Mouse (Mus musculus) bone marrow, adult 2 months (tissue): Measurements from ENCODE around the gene Gm13090. TPM values are rescaled to one million over a fixed set of nuclear protein-coding genes. Genes with fewer than 3 reads are reported as not detected.

Experiments used
- H3K27ac ChIP-seq: fragments of 200-500 bp; 2 replicates; pipeline ENCODE4 v1.5.1; 2012; ENCODE audit warnings: low read depth, mild to moderate bottlenecking, control low read depth, inconsistent platforms, low read length; ENCODE audit not compliant: control insufficient read depth, poor library complexity, insufficient read depth
- H3K4me1 ChIP-seq: fragments of 200-500 bp; 2 replicates; pipeline ENCODE4 v1.6.1; 2011; ENCODE audit warnings: low read length; ENCODE audit not compliant: control insufficient read depth, insufficient read depth
- H3K4me3 ChIP-seq: fragments of 200-500 bp; replicated peaks from 2 replicates; pipeline ENCODE3; 2011; ENCODE audit warnings: mild to moderate bottlenecking, low read depth, low read length, control low read depth; ENCODE audit not compliant: control insufficient read depth
- CTCF ChIP-seq: fragments of 200-500 bp; IDR thresholded peaks from 2 replicates; pipeline ENCODE4 v1.5.1; 2011; ENCODE audit warnings: low read length, control low read depth; ENCODE audit not compliant: control insufficient read depth, insufficient read depth
- POLR2A ChIP-seq: fragments of 200-500 bp; IDR thresholded peaks from 2 replicates; pipeline ENCODE4 v1.6.1; 2011; ENCODE audit warnings: low read depth, mild to moderate bottlenecking, control low read depth, low read length, borderline replicate concordance; ENCODE audit not compliant: control insufficient read depth
- WGBS: fragments of 180-500 bp; shearing (Covaris S2); methylation state at CpG from one replicate; pipeline ENCODE4 v1.1.7; 2018; 5-methylcytosine and 5-hydroxymethylcytosine counted together
- polyA plus RNA-seq: library from polyadenylated mRNA; stranded (reverse); fragments of >200 nt; gene quantifications from 2 replicates; pipeline ENCODE4 v1.2.4, GENCODE M21; 2011; ENCODE audit warnings: low replicate concordance; ENCODE audit not compliant: missing spikeins, insufficient read depth, insufficient read length

Gene Gm13090
- polyA plus RNA-seq, 1 experiment: not detected

DNA sequence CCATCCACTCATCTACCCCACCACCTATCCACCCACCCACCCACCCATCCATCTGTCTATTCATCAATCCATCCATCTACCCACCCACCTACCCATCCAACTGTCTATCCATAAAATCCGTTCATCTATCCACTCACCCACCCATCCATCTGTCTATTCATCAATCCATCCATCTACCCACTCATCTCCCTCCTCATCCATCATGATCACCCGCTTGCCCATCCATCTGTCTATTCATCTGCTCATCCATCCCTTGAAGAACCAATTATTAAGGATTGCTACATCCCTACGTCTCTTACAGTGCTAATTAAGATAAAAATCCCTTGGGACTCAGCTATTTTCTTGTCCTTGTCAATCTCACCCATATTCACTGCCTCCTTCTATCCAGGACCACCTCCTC, 29.5 kb downstream of the Gm13090 start:
- WGBS: 66% methylated on average over 3 of the region's 3 CpGs
- TF ChIP-seq POLR2A: no peak
- TF ChIP-seq CTCF: no peak
- no peak overlapping the region for H3K27ac ChIP-seq
- no peaks in the 10 kb centered on the region for H3K4me1 ChIP-seq
- H3K4me3 ChIP-seq: no peak overlapping the region

DNA sequence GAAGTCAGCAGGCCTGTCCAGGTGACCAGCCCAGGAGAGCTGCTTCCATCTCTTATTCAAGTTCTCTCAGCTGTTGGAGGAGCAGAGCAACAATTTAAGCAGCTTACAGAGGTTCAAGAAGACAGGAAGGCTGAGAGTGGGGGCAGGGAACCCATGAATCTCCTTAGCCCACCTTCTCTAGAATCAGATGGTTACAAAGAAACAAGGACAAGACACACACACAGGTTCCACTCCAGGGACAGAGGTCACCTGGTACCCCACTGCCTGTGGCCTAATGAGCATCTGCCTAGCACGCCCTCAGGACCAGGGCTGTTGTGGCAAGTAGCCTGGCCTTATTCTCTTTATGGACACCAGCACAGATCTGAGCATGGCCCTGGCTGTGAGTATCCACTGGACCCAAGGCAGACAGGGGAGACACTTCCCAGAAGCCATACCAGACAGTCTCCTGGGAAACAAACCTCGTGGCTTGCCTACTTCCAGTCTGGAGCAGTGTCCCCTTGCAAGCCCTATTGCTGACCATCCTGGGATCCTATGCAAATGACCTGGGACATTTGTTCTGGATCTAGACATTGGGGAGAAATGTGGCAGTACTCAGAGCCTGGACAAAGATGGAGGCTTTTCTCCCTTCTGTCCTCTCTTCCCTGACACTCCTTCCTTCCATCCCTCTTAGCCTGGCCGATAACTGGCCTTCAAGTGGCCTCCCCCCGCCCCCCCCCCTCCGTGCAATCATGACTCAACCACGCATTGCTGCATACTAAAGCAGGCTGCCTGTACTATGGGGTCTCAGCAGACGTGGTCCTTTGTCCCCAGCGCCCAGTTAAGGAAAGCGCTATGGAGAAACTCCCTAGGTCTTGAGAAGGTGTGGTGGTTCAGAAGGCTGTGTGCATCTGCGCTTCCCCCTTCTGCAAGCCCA, 38.5 kb downstream of the Gm13090 start:
- Histone ChIP-seq H3K4me1 (no peaks in the 10 kb centered on the region), H3K4me3 (no peak overlapping the region)
- WGBS: 16% methylated on average over 10 of the region's 10 CpGs

DNA sequence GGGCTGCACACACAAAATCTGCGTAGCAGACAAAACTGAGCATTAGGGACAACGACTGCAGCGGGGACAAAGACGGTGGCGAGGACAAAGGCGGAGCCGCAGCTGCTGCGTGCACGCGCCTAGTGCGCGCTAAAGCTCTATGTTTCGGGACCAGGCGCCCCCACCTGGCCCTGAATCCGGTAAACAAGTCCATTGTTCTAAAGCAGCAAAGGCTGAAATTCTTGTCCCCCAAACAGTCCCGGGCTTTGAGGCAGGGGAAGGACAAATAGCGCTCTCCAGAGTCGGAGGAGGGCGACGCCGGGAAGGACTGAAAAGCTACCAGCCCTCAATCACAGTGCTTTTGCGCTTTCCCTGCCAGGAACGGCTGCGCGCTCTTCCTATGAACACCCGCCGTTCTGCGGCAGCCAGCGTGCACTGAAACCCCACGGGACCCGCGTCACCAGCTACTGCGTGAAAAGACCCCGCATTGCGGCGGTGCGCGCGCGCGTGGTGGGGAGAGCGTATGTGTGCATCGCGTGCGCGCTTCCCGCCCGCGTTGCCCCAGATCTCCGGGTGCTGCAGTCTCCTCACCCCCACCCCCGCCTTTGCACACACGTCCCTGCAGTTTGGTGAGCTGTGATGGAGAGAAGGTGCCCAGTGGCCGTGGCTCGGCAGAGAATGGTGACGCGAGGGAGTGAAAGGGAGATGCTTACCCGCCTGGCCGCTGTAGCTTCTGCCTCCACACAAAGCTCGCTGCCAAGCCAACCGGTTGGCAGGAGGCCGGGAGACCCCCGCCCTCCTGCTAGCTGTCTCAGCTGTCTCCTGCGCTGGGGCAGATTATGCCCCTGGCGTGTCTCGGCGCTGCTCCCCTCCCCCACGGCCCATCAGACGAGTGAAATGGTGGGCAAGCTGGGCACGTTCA, 39.5 kb downstream of the Gm13090 start:
- Histone ChIP-seq H3K4me1 (no peaks in the 10 kb centered on the region), H3K27ac (no peak overlapping the region), H3K4me3 (no peak overlapping the region)
- WGBS: 2% methylated on average over 69 of the region's 69 CpGs
- TF ChIP-seq POLR2A: no peak
- TF ChIP-seq CTCF: no peak

More for the DNA sequence above, 38.5 kb downstream of the Gm13090 start:
- H3K27ac ChIP-seq: no peak overlapping the region
- no peak for TF ChIP-seq CTCF
- TF ChIP-seq POLR2A: no peak

DNA sequence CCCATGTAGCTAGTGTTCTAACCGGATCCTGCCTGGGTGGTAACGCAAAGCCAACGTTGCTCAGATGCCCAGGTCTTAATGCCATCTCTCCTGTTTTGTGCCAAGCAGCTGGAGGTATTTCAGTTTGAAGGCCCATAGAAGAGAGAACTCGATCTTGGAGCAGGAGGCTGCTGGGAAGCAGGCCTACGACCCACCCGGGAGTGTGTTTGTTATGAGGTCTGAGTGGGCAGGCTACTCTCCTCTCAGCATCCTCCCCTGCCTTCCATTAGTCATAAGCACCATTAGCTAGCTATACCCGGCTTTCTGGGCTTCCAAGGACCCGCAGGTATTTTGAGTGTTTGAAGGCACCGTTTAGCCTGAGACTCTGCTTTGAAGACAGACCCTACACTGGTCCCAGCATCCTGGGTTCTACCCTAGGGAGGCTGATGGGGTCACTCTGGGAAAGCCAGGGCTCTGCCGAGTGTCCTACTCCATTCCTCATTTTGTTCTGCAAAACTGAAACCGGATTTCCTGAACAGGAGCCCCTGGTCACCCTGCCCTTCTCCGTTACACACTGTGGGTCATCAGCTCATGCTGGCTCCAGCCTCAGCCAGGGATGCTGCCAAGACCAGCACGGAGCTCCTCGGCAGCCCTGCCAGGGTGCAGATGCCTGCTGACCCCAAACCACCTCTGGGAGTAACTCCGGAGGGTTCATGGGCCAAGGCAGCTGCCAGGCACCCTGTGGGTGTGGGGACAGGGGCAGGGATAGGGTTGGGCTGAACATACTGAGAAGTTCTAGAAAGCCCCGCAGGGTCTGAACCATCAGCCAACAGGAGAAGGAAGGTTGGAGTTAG, 40.6 kb downstream of the Gm13090 start:
- 63% methylated on average over 16 of the region's 16 CpGs for WGBS
- Histone ChIP-seq H3K4me1 (no peaks in the 10 kb centered on the region), H3K4me3 (no peak overlapping the region), H3K27ac (no peak overlapping the region)
- TF ChIP-seq CTCF: no peak

DNA sequence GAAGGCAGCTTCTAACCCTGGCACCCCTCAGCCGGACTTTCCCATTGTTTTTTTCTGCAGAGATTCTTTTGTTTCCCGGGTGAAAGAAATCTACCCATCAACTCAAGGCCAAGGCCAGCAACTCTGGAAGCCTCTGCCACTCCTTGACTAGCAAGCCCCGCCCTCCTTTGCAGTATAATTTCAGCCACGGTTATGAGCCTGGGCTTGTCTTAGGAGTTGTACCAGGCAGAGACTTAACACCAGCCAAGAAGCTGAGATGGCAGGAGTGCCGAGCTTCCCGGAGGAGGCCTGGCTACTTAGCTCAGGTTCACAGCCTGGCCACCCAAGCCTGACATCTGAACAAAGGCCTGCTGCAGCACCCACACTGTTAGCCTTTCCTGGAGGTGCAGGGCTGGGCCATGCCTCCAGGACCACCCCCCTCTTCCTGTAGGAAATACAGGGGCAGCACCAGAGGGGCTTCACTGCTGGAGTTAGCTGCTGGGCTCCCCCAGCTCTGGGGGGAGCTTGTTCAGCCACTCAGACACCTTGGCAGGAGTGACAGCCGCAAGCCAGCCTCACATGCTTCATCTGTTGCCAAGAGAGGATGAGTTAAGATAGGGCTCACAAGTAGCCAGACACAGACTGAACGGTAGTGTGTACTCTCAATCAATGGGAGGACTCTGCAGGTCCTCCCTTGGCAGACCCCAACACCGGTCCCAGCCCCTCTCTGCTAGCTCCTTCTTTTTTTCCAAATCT, 41.6 kb downstream of the Gm13090 start:
- no peak for TF ChIP-seq CTCF
- TF ChIP-seq POLR2A: no peak
- 60% methylated on average over 9 of the region's 9 CpGs for WGBS
- Histone ChIP-seq H3K4me1 (no peaks in the 10 kb centered on the region), H3K27ac (no peak overlapping the region), H3K4me3 (no peak overlapping the region)

DNA sequence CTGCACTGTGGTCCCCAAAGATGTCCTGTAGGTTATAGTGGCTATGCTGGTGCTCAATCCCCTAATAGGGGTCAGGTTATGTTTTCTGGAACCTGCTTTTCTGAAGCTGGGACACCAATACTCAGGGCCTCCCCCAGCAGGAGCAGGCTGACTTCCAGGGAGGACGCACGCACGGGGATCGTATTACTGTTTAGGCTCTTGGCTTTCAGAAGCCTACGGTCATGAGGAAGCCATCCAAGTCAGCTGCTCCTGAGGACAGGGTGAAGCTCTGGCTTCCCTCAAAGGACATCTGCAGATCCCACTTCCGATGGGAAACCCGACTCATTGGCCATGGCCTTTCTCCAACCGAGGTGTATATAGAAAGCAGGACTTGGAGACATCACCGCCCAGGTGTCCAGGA, 43.1 kb downstream of the Gm13090 start:
- no peak overlapping the region for H3K4me3 ChIP-seq
- H3K4me1 ChIP-seq: no peaks in the 10 kb centered on the region
- 73% methylated on average over 9 of the region's 9 CpGs for WGBS
- H3K27ac ChIP-seq: no peak overlapping the region
- TF ChIP-seq POLR2A (no peak), CTCF (no peak)

DNA sequence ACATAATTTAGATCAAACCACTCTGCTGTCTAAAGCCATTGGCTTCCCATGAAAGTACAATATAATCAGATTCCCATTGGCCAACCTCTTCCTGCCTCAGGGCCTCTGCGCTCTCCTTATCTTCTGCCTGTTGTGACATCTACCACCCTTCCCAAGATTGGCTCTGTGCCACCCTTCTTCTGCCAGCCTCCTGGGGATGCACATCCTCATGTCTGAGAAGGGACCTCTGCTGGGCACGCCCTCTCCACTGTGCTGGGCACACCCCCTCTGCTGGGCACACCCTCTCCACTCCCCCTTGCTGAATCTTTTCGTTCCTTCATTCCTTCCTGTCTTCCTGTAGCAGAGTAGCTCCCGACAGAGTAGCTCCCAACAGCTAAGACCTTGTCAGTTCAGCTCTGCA, 44.4 kb downstream of the Gm13090 start:
- H3K4me3 ChIP-seq: no peak overlapping the region
- 39% methylated on average over 4 of the region's 4 CpGs for WGBS

More for the DNA sequence above, 44.4 kb downstream of the Gm13090 start:
- no peak for TF ChIP-seq POLR2A
- TF ChIP-seq CTCF: no peak
- H3K4me1 ChIP-seq: no peaks in the 10 kb centered on the region
- H3K27ac ChIP-seq: no peak overlapping the region
